Mouse (Mus musculus) MEL (cell line): Measurements from ENCODE around the gene Foxc2. TPM values are rescaled to one million over a fixed set of nuclear protein-coding genes. Genes with fewer than 3 reads are reported as not detected.

ENCODE experiments used
- DNase-seq: peaks from one replicate; pipeline ENCODE4 v3.0.0; 2011; ENCODE audit warnings: low read depth, low spot score
- H3K27ac ChIP-seq: 2 replicates; pipeline ENCODE4 v1.5.1; 2012; ENCODE audit warnings: low read depth, mild to moderate bottlenecking, control low read depth, low read length, moderate library complexity; ENCODE audit not compliant: control insufficient read depth
- H3K27me3 ChIP-seq, 2 experiments: fragments of 150-350 bp in 1 of 2; sonication (generic) in 1 of 2; 2 replicates each; pipeline ENCODE4 v1.6.1; 2012; ENCODE audit warnings: low read length in 2 of 2, mild to moderate bottlenecking in 2 of 2, improper control_type of control experiment in 1 of 2, moderate library complexity in 1 of 2; ENCODE audit not compliant: insufficient read depth in 2 of 2, control insufficient read depth in 1 of 2
- H3K36me3 ChIP-seq, 2 experiments: 2 replicates each; pipeline ENCODE4 v1.6.1; 2012 to 2014; ENCODE audit warnings: low read length in 2 of 2, improper control_type of control experiment in 1 of 2, inconsistent platforms in 1 of 2, mild to moderate bottlenecking in 1 of 2; ENCODE audit not compliant: insufficient read depth in 2 of 2, control insufficient read depth in 1 of 2
- H3K4me1 ChIP-seq, 2 experiments: fragments of 150-350 bp in 1 of 2; sonication (generic) in 1 of 2; 2 replicates each; pipeline ENCODE4 v1.6.1; 2012; ENCODE audit warnings: low read length in 2 of 2, improper control_type of control experiment in 1 of 2, mild to moderate bottlenecking in 1 of 2; ENCODE audit not compliant: insufficient read depth in 2 of 2, control insufficient read depth in 1 of 2
- H3K4me3 ChIP-seq, 2 experiments: fragments of 150-350 bp in 1 of 2; sonication (generic) in 1 of 2; 2 replicates each; pipeline ENCODE4 v1.5.1; 2012; ENCODE audit warnings: low read depth in 2 of 2, low read length in 2 of 2, mild to moderate bottlenecking in 2 of 2, moderate library complexity in 2 of 2, control low read depth in 1 of 2, improper control_type of control experiment in 1 of 2; ENCODE audit not compliant: control insufficient read depth in 1 of 2, insufficient read depth in 1 of 2
- H3K79me2 ChIP-seq: 2 replicates; pipeline ENCODE4 v1.6.1; 2012; ENCODE audit warnings: mild to moderate bottlenecking, low read length, moderate library complexity; ENCODE audit not compliant: control insufficient read depth, poor library complexity, insufficient read depth
- H3K9ac ChIP-seq: 2 replicates; pipeline ENCODE4 v1.6.1; 2012; ENCODE audit warnings: low read depth, mild to moderate bottlenecking, control low read depth, low read length, moderate library complexity; ENCODE audit not compliant: control insufficient read depth, poor library complexity, severe bottlenecking
- H3K9me3 ChIP-seq: fragments of 150-350 bp; sonication (generic); replicated peaks from 2 replicates; pipeline ENCODE4 v1.6.1; 2012; ENCODE audit warnings: mild to moderate bottlenecking, low read length, improper control_type of control experiment, moderate library complexity; ENCODE audit not compliant: insufficient read depth
- BHLHE40 ChIP-seq: IDR thresholded peaks from 2 replicates; pipeline ENCODE4 v1.6.1; 2012; ENCODE audit warnings: low read depth, mild to moderate bottlenecking, inconsistent platforms, low read length, improper control_type of control experiment, borderline replicate concordance
- EP300 ChIP-seq, 2 experiments: IDR thresholded peaks; 2 replicates each; pipeline ENCODE4 v1.6.1; 2011; ENCODE audit warnings: improper control_type of control experiment in 2 of 2, low read length in 2 of 2, low read depth in 1 of 2, mild to moderate bottlenecking in 1 of 2
- ETS1 ChIP-seq: IDR thresholded peaks from 2 replicates; pipeline ENCODE4 v1.6.1; 2012; ENCODE audit warnings: low read depth, mild to moderate bottlenecking, inconsistent platforms, low read length, improper control_type of control experiment, moderate library complexity
- GATA1 ChIP-seq: IDR thresholded peaks from 2 replicates; pipeline ENCODE4 v1.6.1; 2011; ENCODE audit warnings: low read depth, low read length, improper control_type of control experiment
- KAT2A ChIP-seq: conservative IDR thresholded peaks from 2 replicates; pipeline ENCODE4 v1.6.1; 2012; ENCODE audit warnings: low read depth, low read length, improper control_type of control experiment, inconsistent platforms
- MAX ChIP-seq: IDR thresholded peaks from 2 replicates; pipeline ENCODE4 v1.6.1; 2011; ENCODE audit warnings: low read length, improper control_type of control experiment
- MEF2A ChIP-seq: IDR thresholded peaks from 2 replicates; pipeline ENCODE4 v1.6.1; 2014; ENCODE audit warnings: low read depth, mild to moderate bottlenecking, inconsistent platforms, low read length, improper control_type of control experiment; ENCODE audit not compliant: poor library complexity, insufficient replicate concordance, severe bottlenecking; ENCODE audit errors: extremely low read depth
- MXI1 ChIP-seq: IDR thresholded peaks from 2 replicates; pipeline ENCODE4 v1.6.1; 2011; ENCODE audit warnings: mild to moderate bottlenecking, low read depth, low read length, improper control_type of control experiment
- MYC ChIP-seq: IDR thresholded peaks from 2 replicates; pipeline ENCODE4 v1.6.1; 2011; ENCODE audit warnings: low read depth, mild to moderate bottlenecking, low read length, improper control_type of control experiment, moderate library complexity
- POLR2A ChIP-seq, 2 experiments: IDR thresholded peaks; 2 replicates each; pipeline ENCODE4 v1.6.1; 2011 to 2012; ENCODE audit warnings: low read length in 2 of 2, mild to moderate bottlenecking in 2 of 2, control low read depth in 1 of 2, improper control_type of control experiment in 1 of 2, low read depth in 1 of 2, moderate library complexity in 1 of 2; ENCODE audit not compliant: control insufficient read depth in 1 of 2, insufficient read depth in 1 of 2, poor library complexity in 1 of 2
- POLR2AphosphoS2 ChIP-seq: IDR thresholded peaks from 2 replicates; pipeline ENCODE4 v1.6.1; 2011; ENCODE audit warnings: low read length, improper control_type of control experiment
- POLR2AphosphoS5 ChIP-seq: IDR thresholded peaks from 2 replicates; pipeline ENCODE4 v1.6.1; 2012; ENCODE audit warnings: low read depth, borderline replicate concordance, mild to moderate bottlenecking, inconsistent platforms, low read length, moderate library complexity, mixed read lengths
- RAD21 ChIP-seq: IDR thresholded peaks from 2 replicates; pipeline ENCODE4 v1.6.1; 2011; ENCODE audit warnings: mild to moderate bottlenecking, low read depth, low read length, improper control_type of control experiment
- RCOR1 ChIP-seq: IDR thresholded peaks from 2 replicates; pipeline ENCODE4 v1.6.1; 2012; ENCODE audit warnings: low read depth, mild to moderate bottlenecking, inconsistent platforms, low read length, improper control_type of control experiment
- TAL1 ChIP-seq: IDR thresholded peaks from 2 replicates; pipeline ENCODE4 v1.6.1; 2012; ENCODE audit warnings: mild to moderate bottlenecking, inconsistent platforms, low read length, moderate library complexity, mixed read lengths
- TBP ChIP-seq: IDR thresholded peaks from 2 replicates; pipeline ENCODE4 v1.8.0; 2011; ENCODE audit warnings: low read depth, low read length, improper control_type of control experiment
- TCF12 ChIP-seq: IDR thresholded peaks from 2 replicates; pipeline ENCODE4 v1.6.1; 2014; ENCODE audit warnings: low read depth, mild to moderate bottlenecking, inconsistent platforms, low read length, improper control_type of control experiment, moderate library complexity
- USF2 ChIP-seq, 2 experiments: IDR thresholded peaks; 2 replicates each; pipeline ENCODE4 v1.6.1; 2011 to 2012; ENCODE audit warnings: improper control_type of control experiment in 2 of 2, low read length in 2 of 2, borderline replicate concordance in 1 of 2, inconsistent platforms in 1 of 2, low read depth in 1 of 2, mild to moderate bottlenecking in 1 of 2; ENCODE audit not compliant: insufficient read depth in 1 of 2
- ZMIZ1 ChIP-seq: IDR thresholded peaks from 2 replicates; pipeline ENCODE4 v1.6.1; 2012; ENCODE audit warnings: low read depth, mild to moderate bottlenecking, inconsistent platforms, low read length, improper control_type of control experiment, moderate library complexity
- polyA plus RNA-seq, 2 experiments: library from polyadenylated mRNA; stranded (reverse) in 1 of 2; unstranded in 1 of 2; fragments of >175 nt in 1 of 2; fragments of >200 nt in 1 of 2; gene quantifications; 2 replicates each; pipeline versions ENCODE4 v1.2.1 to v1.2.4; 2012; ENCODE audit warnings: low replicate concordance in 2 of 2, low read depth in 1 of 2; ENCODE audit not compliant: insufficient read length in 2 of 2, insufficient read depth in 1 of 2, missing spikeins in 1 of 2
- total RNA-seq: library from RNA; depleted of rRNA; stranded (reverse); fragments of 300-350 nt; gene quantifications from 2 replicates; pipeline ENCODE4 v1.2.3, GENCODE M21; 2012

Foxc2 gene
- total and polyA plus RNA-seq, 3 experiments, result 13.6 to 15.4 TPM; not detected in 1

DNA sequence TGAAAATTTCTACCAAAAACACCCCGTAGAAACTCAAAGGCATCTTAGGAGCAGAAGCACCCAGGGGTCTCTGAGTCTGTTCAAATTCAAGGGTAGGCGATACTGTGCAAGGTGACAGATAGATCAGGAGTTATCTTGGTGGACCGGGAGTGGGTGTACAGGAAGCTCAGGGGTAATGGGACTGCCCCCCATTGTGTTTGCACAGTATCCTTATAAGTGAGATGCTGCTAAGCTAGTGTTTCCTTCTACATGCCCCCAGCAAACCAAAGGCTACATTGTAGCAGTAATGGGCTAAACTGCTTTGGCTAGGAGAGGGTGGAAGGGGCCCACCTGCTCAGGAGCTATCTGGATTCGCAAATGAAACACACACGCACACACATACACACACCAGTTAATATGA, 45.5 kb downstream of the Foxc2 start (continued):
- no peak for TF ChIP-seq POLR2AphosphoS5
- 0 out of 2 replicates have a peak, but pooled peaks have one; percentile 41 for TF ChIP-seq ZMIZ1
- no peak for TF ChIP-seq USF2 (IDR thresholded peaks at IDR 0.05; ENCODE audit: borderline replicate concordance in 1 of 2, insufficient read depth in 1 of 2, low read depth in 1 of 2, low read length in 2 of 2)
- peak; percentile 43; the same call in 1 of the 2 replicates for TF ChIP-seq TCF12
- TF ChIP-seq, all 39 proteins: peak for 13

DNA sequence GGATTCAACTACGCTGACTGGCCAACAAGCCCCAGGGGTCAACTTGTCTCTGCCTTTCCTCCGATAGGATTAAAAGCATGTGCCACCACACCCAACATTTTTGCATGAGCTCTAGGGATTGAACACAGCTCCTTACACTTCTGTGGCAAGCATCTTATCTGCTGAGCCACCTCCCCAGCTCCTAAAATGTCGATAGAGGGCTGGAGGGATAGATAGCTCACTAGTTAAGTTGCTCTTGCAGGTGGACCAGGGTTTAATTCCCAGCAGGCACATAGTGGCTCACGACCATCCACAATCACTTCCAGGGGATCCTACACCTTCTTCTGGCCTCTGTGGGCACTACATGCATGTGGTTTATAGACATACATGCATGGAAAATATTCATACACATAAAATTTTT, 46.4 kb downstream of the Foxc2 start:
- Histone ChIP-seq H3K27ac (peak overlapping the region; percentile 98), H3K27me3 (no peaks in the 10 kb centered on the region), H3K9me3 (no peaks in the 10 kb centered on the region), H3K79me2 (peaks cover 8% of the 10 kb centered on the region), H3K4me1 (peaks cover 11 to 72% of the 10 kb centered on the region in 2 experiments), H3K36me3 (peaks cover 0 to 45% of the 10 kb centered on the region in 2 experiments; a peak in 2 of 4 replicates), H3K9ac (peak overlapping the region; percentile 84), H3K4me3 (peak overlapping the region; percentile 15 to 28; a peak in 3 of 4 replicates)
- TF ChIP-seq GATA1 (peak; percentile 90), MYC (peak; percentile 62), ZMIZ1 (peak; percentile 81; the same call in 1 of the 2 replicates), MEF2A (no peak), RAD21 (no peak), MXI1 (peak; percentile 20; the same call in 1 of the 2 replicates), RCOR1 (peak; percentile 54; the same call in 1 of the 2 replicates), TCF12 (peak; percentile 87), POLR2AphosphoS2 (no peak; the same call in 1 of the 2 replicates), POLR2A (IDR thresholded peaks at IDR 0.05; ENCODE audit: control insufficient read depth in 1 of 2, insufficient read depth in 1 of 2, low read depth in 1 of 2, low read length in 2 of 2, poor library complexity in 1 of 2) (0 out of 4 replicates have a peak, but pooled peaks of 1 of the 2 experiments have one; percentile 35), EP300 (IDR thresholded peaks at IDR 0.05; ENCODE audit: low read depth in 1 of 2, low read length in 2 of 2) (peak; percentile 67 to 89), USF2 (IDR thresholded peaks at IDR 0.05; ENCODE audit: borderline replicate concordance in 1 of 2, insufficient read depth in 1 of 2, low read depth in 1 of 2, low read length in 2 of 2) (no peak), MAX (peak; percentile 55; the same call in 1 of the 2 replicates), KAT2A (no peak), BHLHE40 (peak; percentile 34; the same call in 1 of the 2 replicates), ETS1 (peak; percentile 75; the same call in 1 of the 2 replicates), TBP (peak; percentile 72), TAL1 (peak; percentile 53)
- peak; percentile 80 for DNase-seq
